Mouse (Mus musculus) stomach, postnatal 0 days (tissue): Measurements from ENCODE around the gene Gm49337.

Experiments used
- CTCF ChIP-seq: IDR thresholded peaks from 2 replicates; pipeline ENCODE4 v1.5.1; 2016; ENCODE audit warnings: antibody characterized with exemption, low read depth, mild to moderate bottlenecking, moderate library complexity
- EP300 ChIP-seq: optimal IDR thresholded peaks from 2 replicates; pipeline ENCODE3; 2016; ENCODE audit warnings: antibody characterized with exemption

DNA sequence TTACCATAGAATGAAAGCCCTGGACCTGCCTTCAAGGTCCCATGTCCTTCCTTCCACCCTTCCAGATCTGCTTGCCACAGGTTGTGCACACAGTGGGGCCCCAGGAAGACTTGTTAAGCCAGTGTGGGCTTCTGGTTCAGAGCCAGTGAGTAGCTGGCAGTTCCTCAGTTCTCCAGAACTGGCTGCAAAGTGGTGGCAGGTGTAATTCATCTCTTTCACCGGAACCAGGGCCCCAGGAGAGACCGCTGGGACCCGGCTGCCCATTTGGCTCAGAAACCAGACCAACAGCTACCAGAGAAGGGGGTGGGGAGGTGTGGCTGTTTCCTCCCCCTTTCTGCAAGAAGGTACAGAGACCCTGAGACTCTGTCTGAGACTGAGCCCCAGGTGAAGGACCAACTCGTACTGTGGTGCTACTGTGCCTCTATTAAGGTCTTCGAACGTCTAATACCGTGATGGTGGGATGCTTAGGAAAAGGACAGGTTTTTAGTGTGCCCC is 29.8 kb upstream of the Gm49337 start:
- TF ChIP-seq CTCF: no peak
- no peak for TF ChIP-seq EP300
